Mouse (Mus musculus): Measurements from ENCODE around the gene Rarb.

Rarb gene

DNA sequence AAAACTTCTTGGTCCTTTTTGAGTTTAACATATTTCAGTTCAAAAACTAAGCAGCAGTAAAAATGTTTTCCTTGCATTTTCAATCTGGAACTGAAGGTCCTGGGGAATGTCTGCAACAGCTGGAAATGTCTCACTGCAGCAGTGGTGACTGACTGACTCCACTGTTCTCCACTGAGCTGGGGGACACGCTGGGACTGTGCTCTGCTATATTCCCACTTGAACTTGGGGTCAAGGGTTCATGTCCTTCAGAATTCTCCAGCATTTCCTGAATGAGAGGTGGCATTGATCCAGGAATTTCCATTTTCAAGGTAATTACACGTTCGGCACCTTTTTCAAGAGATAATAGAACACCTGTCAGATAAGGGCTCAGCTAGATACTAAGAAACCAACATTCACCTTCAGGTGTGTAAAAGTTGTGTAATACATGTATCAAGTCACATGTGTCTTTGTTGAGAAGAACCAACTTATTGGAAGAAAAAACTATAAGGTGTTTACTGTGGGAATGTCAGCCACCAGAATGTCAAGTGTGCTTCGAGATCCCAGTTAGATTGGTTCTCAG is 386.9 kb downstream of the Rarb start:
- no peak for DNase-seq

- DNase-seq = no peak
Measured at GRCm38 (mm10) chr14:16427569-16427968, 391.4 kb downstream of the Rarb start.

GRCm38 (mm10) chr14:16414163-16414562 is 404.8 kb downstream of the Rarb start:
- DNase-seq = no peak

- DNase-seq = no peak
Measured at GRCm38 (mm10) chr14:16405187-16405586, 413.8 kb downstream of the Rarb start.

DNA sequence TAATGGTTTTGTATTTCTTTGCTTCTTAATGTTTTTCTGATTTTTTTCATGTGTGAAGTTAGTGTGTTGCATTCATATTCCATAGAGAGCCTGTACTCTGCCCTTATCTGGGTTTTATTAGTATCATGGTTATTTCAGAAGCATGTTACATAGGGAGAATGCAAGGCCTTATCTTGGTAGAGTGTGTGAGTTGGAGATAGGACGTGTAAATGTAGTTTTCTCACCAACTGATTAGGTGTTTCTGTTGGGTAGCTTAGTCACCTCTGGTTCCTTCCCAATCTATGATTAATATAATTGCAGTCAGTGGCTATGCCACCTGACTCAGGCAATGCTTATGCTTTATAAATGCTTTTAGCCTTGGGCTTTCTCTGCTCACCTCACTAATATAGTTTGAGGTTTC is 434.2 kb downstream of the Rarb start:
- no peak for DNase-seq

Measured in kidney, adult 18-20 months (tissue).